Mouse (Mus musculus): ENCODE measurements around the gene Spryd7.

DNA sequence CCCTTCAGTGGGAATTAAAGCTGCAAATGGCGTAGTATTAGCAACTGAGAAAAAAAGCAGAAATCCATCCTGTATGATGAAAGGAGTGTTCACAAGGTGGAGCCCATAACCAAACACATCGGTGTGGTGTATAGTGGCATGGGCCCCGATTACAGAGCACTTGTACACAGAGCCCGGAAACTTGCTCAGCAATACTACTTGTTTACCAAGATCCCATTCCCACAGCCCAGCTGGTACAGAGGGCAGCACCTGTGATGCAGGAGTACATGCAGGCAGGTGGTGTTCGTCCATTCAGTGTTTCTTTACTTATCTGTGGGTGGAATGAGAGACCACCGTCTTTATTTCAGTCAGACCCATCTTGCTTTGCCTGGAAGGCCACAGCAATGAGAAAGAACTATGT lies 2.2 kb upstream of the Spryd7 start:
- TF ChIP-seq CTCF (IDR thresholded peaks at IDR 0.05) (no peak), EP300 (IDR thresholded peaks at IDR 0.05) (no peak)
